Mouse (Mus musculus): Measurements from ENCODE around the gene Gm281. TPM values are rescaled to one million over a fixed set of nuclear protein-coding genes. Genes with fewer than 3 reads are reported as not detected.

Gm281 gene
- polyA plus RNA-seq, 1 experiment from 2014 or later = not detected

DNA sequence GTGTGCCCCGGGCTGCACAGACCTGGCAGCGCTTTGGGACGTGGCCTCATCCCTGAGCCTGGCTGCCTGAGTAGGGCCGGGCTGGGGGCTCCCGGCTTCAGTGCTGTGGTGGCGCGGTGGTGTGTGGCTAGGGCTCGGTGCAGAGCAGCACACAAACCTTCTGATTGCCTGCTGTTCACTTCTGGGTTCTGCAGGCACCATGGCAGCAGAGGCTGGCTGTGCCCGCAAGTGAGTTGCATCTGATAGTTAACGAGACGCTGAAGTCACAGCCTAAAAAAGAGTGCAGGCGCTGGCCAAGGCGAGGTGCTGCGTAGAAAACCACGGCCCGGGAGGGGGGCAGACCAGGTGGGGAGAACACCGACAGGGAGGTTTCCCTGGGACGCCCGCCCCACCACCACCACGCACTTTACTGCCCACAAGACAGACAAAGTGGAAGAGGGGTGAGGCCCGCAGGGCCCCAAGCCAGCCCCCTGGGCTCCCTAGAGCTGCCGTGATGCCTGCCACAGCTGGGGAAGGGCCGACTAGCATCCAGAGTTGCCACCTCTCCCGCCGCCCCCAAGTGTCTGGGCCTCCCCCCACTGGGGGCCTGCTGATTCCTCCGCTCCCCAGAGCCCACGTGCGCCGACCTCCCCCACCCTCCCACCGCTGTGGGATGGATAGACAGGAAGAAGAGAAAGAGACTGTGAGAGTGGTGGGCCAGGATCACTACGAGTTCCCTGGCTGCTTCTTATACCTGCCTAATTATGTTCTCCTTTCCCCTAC lies 19.2 kb upstream of the Gm281 start:
- 27% methylated on average over 31 of the region's 31 CpGs for WGBS
- Histone ChIP-seq H3K4me3 (replicated peaks) (peak overlapping the region; percentile 37), H3K27me3 (replicated peaks) (no peaks in the 10 kb centered on the region), H3K9me3 (no peaks in the 10 kb centered on the region), H3K9ac (peak overlapping the region; percentile 2; the same call in 1 of the 2 replicates), H3K36me3 (no peaks in the 10 kb centered on the region), H3K4me2 (peak overlapping the region; percentile 71), H3K4me1 (peaks cover 8% of the 10 kb centered on the region), H3K27ac (no peak overlapping the region)
- 0 out of 2 replicates have a peak, but pooled peaks have one; percentile 39 for ATAC-seq (ENCODE audit: insufficient read depth, low FRiP score, low read depth)

DNA sequence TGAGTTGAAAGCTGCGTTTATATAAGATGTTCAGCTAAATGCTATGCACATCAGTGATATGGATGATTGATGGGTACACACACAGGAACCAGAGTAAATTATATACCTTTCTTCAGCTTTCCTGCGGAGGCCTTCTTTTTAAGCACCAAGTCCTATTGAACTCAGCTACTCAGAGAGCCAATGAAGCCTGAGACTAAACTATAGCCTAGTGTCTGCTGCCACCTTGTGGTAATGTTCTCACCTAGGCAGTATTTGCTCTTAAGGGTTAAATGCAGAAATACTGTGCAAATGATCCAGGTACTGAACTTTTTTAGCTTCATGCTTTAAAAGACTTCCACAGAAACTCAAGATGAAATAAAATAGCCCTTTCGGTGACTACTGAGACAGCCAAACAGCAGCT lies 3.4 kb upstream of the Gm281 start:
- WGBS = 33% methylated on average over 3 of the region's 3 CpGs
- ATAC-seq (ENCODE audit: insufficient read depth, low FRiP score, low read depth) = peak; percentile 18; the same call in 1 of the 2 replicates
- H3K9ac ChIP-seq = no peak overlapping the region

DNA sequence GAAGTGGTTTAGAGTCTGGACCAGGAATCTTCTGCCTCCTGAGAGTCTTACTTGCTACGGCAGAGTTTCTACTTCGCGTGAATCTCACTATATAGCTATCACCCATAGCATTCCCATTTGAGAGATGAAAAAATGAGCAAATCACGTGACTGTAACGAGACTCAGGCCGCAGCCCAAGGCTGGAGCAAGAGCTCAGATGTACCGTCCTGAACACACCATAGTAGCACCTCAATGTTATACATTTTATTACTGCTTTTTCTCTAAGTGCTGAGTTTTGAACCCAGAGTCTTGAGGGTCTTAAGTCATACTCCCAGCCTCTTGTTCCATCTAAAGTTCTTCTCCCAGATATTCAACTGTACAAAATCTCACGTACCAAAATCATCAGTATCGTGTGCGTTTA lies 2.9 kb upstream of the Gm281 start:
- Histone ChIP-seq H3K9me3 (no peaks in the 10 kb centered on the region), H3K4me2 (no peak overlapping the region), H3K36me3 (no peaks in the 10 kb centered on the region), H3K9ac (no peak overlapping the region), H3K27ac (no peak overlapping the region), H3K27me3 (replicated peaks) (no peaks in the 10 kb centered on the region), H3K4me1 (no peaks in the 10 kb centered on the region), H3K4me3 (replicated peaks) (no peak overlapping the region)
- 85% methylated on average over 10 of the region's 10 CpGs for WGBS
- no peak for ATAC-seq (ENCODE audit: insufficient read depth, low FRiP score, low read depth)

More for the DNA sequence above, 3.4 kb upstream of the Gm281 start:
- Histone ChIP-seq H3K4me3 (replicated peaks) (no peak overlapping the region), H3K36me3 (no peaks in the 10 kb centered on the region), H3K4me2 (no peak overlapping the region), H3K9me3 (no peaks in the 10 kb centered on the region), H3K4me1 (no peaks in the 10 kb centered on the region), H3K27ac (no peak overlapping the region), H3K27me3 (replicated peaks) (no peaks in the 10 kb centered on the region)

DNA sequence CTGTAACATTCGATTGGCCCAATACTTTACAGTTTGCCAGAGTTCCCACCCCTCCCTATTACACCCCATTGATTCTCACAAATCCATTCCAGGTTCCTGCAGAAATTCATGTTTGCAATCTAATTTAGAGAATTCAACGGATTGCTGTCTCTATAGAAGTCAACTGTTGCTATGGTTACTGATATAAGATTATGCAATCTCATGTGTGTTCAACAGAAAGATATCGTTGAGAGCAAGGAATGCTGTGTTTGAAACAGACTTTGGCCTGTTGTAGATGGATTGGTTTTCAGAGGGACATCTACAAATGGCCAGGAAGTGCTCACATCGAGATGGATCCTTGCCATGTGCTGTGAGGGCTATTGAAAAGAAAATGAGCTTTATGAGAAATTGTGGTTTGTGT lies 929 bp upstream of the Gm281 start:
- ATAC-seq (ENCODE audit: insufficient read depth, low FRiP score, low read depth) = no peak
- Histone ChIP-seq H3K9ac (no peak overlapping the region), H3K27me3 (replicated peaks) (no peaks in the 10 kb centered on the region), H3K27ac (no peak overlapping the region), H3K4me1 (no peaks in the 10 kb centered on the region), H3K36me3 (no peaks in the 10 kb centered on the region), H3K4me3 (replicated peaks) (no peak overlapping the region), H3K9me3 (no peaks in the 10 kb centered on the region), H3K4me2 (no peak overlapping the region)
- WGBS = 58% methylated on average over 4 of the region's 4 CpGs

DNA sequence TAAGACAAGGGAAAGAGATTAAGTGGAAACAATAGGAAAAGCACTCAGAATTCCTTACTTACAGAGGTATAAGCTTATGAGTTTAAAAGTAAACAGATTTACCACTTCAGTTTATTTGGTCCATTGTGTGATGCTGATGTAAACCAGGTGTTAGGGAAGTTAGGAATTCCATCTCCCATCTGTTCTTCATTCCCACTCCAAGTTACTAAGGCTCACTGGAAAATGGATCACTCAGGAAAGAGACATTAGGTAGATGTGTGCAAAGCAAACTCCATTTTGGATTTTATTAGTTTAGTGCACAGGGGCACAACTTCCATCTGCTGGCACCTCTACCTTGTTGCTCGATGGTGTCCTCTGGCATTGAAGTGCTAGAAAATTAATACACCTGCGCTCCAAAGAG lies 4.1 kb downstream of the Gm281 start:
- no peak overlapping the region for H3K9ac ChIP-seq
- no peak overlapping the region for H3K4me2 ChIP-seq
- WGBS = 80% methylated on average over 2 of the region's 2 CpGs
- H3K4me3 ChIP-seq (replicated peaks) = no peak overlapping the region
- H3K36me3 ChIP-seq = no peaks in the 10 kb centered on the region
- ATAC-seq (ENCODE audit: insufficient read depth, low FRiP score, low read depth) = no peak
- no peaks in the 10 kb centered on the region for H3K9me3 ChIP-seq
- no peaks in the 10 kb centered on the region for H3K27me3 ChIP-seq (replicated peaks)
- H3K27ac ChIP-seq = no peak overlapping the region
- H3K4me1 ChIP-seq = no peaks in the 10 kb centered on the region

DNA sequence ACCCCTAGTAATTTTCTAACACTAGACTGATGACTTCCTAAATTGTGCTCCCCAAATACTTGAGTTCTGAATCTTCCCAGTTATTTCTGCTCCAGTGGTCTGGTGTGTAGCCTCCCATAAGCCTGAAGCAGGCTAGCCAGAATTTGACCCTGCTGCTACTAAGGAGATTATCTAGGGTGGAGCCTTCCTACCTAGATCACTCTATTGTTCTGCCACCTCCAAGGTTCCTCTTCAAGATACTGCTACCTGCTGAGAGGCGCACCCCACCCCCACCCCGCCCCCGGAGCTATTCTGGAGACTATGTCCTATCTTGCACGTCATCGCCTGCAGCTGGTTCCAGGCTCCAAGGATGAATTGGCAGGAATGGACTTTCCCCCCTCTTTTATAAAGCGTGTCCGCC lies 7.1 kb downstream of the Gm281 start:
- Histone ChIP-seq H3K36me3 (no peaks in the 10 kb centered on the region), H3K27ac (no peak overlapping the region), H3K4me1 (no peaks in the 10 kb centered on the region), H3K9ac (no peak overlapping the region), H3K27me3 (replicated peaks) (no peaks in the 10 kb centered on the region), H3K4me2 (no peak overlapping the region), H3K4me3 (replicated peaks) (no peak overlapping the region), H3K9me3 (no peaks in the 10 kb centered on the region)
- no peak for ATAC-seq (ENCODE audit: insufficient read depth, low FRiP score, low read depth)
- 90% methylated on average over 7 of the region's 7 CpGs for WGBS

DNA sequence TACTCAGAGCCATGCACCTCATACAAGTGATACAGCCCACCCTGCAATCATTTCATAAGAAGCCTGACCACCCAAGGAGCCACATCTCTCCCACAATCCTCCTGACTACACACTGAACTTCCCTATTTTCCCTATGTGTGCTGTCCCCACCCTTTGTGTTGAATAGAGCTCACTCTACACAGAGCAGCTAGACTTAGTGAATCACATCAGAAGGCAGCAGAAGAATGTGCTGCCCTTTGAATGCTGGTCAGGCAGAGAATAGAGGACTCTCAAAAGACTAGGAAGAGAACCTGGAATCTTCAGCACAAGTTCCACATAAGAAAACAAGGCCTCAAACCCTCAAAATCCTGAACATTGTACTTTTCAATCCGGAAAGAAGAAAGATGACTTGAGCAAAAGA lies 7.8 kb downstream of the Gm281 start:
- no peak overlapping the region for H3K9ac ChIP-seq
- H3K4me1 ChIP-seq = no peaks in the 10 kb centered on the region
- WGBS = 88% methylated on average over 1 of the region's 1 CpGs
- no peaks in the 10 kb centered on the region for H3K9me3 ChIP-seq
- no peak overlapping the region for H3K27ac ChIP-seq
- no peaks in the 10 kb centered on the region for H3K36me3 ChIP-seq
- no peak overlapping the region for H3K4me2 ChIP-seq
- ATAC-seq (ENCODE audit: insufficient read depth, low FRiP score, low read depth) = no peak
- no peaks in the 10 kb centered on the region for H3K27me3 ChIP-seq (replicated peaks)
- no peak overlapping the region for H3K4me3 ChIP-seq (replicated peaks)

DNA sequence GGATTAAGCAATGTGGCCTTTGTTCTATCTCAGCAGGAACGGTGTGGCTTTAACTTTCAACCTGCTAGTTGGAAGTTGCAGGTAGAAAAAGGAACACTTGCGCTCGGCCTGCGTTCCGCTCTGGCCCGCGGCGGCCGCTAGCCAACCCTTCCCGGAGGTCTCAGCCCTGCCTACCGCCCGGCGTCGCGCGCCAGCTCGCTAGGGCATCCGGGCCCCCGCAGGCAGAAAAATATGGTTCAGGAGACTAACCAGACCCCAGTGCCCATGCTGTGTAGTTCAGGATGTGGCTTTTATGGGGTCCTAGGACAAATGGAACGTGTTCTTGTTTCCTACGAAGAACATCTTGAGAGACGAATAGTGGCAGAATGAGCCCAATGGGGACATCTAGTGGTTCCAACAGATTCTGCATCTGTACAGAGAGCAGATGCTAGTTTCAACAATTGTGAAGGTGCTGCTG lies 12.6 kb downstream of the Gm281 start:
- Histone ChIP-seq H3K9me3 (no peaks in the 10 kb centered on the region), H3K4me2 (peak overlapping the region; percentile 79), H3K27me3 (replicated peaks) (no peaks in the 10 kb centered on the region), H3K4me1 (no peaks in the 10 kb centered on the region), H3K36me3 (no peaks in the 10 kb centered on the region), H3K4me3 (replicated peaks) (peak overlapping the region; percentile 50), H3K9ac (peak overlapping the region; percentile 26; the same call in 1 of the 2 replicates), H3K27ac (no peak overlapping the region)
- peak; percentile 39; the same call in 1 of the 2 replicates for ATAC-seq (ENCODE audit: insufficient read depth, low FRiP score, low read depth)
- WGBS = under 1% methylated on average over 22 of the region's 22 CpGs

DNA sequence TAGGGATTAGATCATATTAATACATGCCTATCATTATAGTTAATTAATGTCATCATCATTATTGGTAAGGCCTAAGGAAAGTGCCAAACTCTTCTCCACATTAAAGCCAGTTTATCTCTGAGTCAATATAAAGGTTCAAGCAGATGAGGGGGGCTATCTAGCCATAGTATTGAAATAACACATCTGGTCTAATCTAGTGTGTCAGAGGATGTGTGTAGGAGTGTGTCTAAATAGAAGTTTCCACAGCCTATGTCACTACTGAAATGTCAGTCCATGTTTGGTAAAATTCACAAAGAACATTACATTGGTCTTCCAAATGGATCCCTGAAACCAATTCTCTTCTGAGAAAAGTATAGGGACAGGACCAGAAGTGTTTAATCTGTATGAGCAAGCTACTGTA lies 19.1 kb downstream of the Gm281 start:
- H3K4me2 ChIP-seq = no peak overlapping the region
- H3K27ac ChIP-seq = no peak overlapping the region
- no peak overlapping the region for H3K9ac ChIP-seq
- no peaks in the 10 kb centered on the region for H3K9me3 ChIP-seq
- no peak for ATAC-seq (ENCODE audit: insufficient read depth, low FRiP score, low read depth)
- H3K4me1 ChIP-seq = no peaks in the 10 kb centered on the region
- no peak overlapping the region for H3K4me3 ChIP-seq (replicated peaks)
- no peaks in the 10 kb centered on the region for H3K36me3 ChIP-seq
- no peaks in the 10 kb centered on the region for H3K27me3 ChIP-seq (replicated peaks)

DNA sequence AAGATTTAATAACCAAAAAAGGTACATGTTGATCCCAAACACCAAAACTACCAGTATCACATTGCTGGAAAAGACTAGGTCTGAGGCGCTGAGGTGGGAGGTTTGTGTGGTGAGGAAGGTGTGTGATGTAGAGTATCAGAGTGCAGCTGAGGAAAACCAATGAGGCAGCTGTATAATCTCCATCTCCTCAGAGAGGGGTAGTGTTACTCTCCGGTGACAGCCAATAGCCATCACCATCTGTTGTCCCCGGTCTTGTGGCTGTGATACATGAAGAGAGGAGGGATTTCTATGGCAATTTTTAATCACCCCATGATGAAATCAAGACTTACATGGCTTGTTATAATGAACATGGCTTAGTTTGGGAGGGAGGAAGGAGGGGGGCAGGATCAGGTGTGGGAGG lies 20.5 kb downstream of the Gm281 start:
- Histone ChIP-seq H3K36me3 (no peaks in the 10 kb centered on the region), H3K27me3 (replicated peaks) (no peaks in the 10 kb centered on the region), H3K4me1 (no peaks in the 10 kb centered on the region), H3K9me3 (no peaks in the 10 kb centered on the region), H3K27ac (no peak overlapping the region), H3K9ac (no peak overlapping the region), H3K4me2 (no peak overlapping the region), H3K4me3 (replicated peaks) (no peak overlapping the region)
- WGBS = 80% methylated on average over 3 of the region's 3 CpGs
- no peak for ATAC-seq (ENCODE audit: insufficient read depth, low FRiP score, low read depth)

DNA sequence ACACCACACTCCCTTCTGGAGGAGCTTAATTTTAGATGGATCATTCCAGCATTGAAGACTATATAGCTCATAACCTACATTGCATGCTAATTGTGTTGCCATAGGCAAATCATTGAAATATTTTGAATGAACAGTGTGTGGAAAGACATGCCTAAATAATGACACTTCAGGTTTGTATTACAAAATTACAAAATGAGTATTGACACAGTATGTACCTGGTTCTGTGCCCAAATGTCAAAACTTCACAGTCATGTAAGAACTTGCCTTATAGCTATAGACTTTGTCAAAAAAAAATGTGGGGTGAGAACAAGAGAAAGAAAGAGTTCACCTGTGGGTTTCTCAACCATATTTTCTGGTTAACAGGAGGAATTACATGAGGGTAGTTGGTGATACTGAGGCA lies 52.9 kb downstream of the Gm281 start:
- no peaks in the 10 kb centered on the region for H3K9me3 ChIP-seq

DNA sequence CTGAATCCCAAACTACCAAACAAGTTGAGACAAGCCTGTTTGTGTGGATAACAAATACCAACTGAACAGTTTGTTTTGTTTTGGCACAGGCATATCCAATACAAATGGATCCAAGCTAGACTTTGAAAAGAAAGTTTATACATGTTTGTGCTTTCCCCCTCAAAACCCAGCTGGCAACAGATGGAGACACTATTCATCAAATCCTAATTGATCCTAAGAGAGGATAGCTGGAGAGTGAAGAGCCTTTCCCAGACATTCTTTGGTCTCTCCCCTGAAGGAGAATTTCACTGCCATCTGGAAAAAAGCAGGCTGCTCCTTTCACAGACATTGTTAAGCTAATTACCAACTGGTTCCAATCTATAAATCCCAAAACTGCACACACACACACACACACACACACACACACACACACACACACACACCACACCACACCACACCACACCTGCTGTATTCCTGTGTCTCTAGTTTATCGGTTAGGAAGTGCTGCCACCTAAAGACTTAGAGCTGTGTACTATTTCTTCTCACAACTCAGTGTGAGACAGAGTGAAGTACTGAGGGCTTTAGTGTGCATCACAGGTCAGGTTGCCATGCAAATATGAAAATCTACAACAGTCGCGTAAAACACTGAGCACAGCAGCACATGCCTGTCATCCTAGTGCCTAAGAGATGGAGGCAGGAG lies 101.3 kb downstream of the Gm281 start:
- no peak for ATAC-seq (ENCODE audit: insufficient read depth, low FRiP score, low read depth)
- 67% methylated on average over 3 of the region's 3 CpGs for WGBS
- Histone ChIP-seq H3K4me2 (no peak overlapping the region), H3K27ac (no peak overlapping the region), H3K4me1 (no peaks in the 10 kb centered on the region), H3K36me3 (no peaks in the 10 kb centered on the region), H3K4me3 (replicated peaks) (no peak overlapping the region), H3K27me3 (replicated peaks) (no peaks in the 10 kb centered on the region), H3K9ac (no peak overlapping the region), H3K9me3 (no peaks in the 10 kb centered on the region)

More for the DNA sequence above, 52.9 kb downstream of the Gm281 start:
- H3K4me2 ChIP-seq = no peak overlapping the region
- H3K27me3 ChIP-seq (replicated peaks) = no peaks in the 10 kb centered on the region
- no peak overlapping the region for H3K4me3 ChIP-seq (replicated peaks)
- no peak for ATAC-seq (ENCODE audit: insufficient read depth, low FRiP score, low read depth)
- H3K27ac ChIP-seq = no peak overlapping the region
- H3K9ac ChIP-seq = no peak overlapping the region
- no peaks in the 10 kb centered on the region for H3K4me1 ChIP-seq
- H3K36me3 ChIP-seq = no peaks in the 10 kb centered on the region

Measured in stomach, embryonic 15.5 days (tissue).